Mouse (Mus musculus) left cerebral cortex, adult 8-10 months (tissue): Measurements from ENCODE around the gene Psme4. TPM values are rescaled to one million over a fixed set of nuclear protein-coding genes. Genes with fewer than 3 reads are reported as not detected.

Experiments
- total RNA-seq, 4 experiments: library from RNA; stranded (reverse); gene quantifications; 2 replicates each; pipeline ENCODE4 v1.2.4; 2022

Psme4 gene
- total RNA-seq, 4 experiments from 2014 or later: 43.8 to 53.8 (median 47.3) TPM

Other genes starting within 250 kb of the Psme4 start
- 10 to 100 TPM; 17.7 to 25.4 (median 22.8) TPM for gene Acyp2, start 122.1 kb upstream of the Psme4 start, total RNA-seq
- 10 to 100 TPM; 10.4 to 13.3 (median 12.4) TPM for gene Gpr75, start 113.6 kb downstream of the Psme4 start, total RNA-seq
- 10 to 100 TPM; 19.0 to 21.9 (median 19.8) TPM for gene Asb3, start 113.7 kb downstream of the Psme4 start, total RNA-seq
- gene Erlec1, start 182.6 kb downstream of the Psme4 start, total RNA-seq: 10 to 100 TPM; 65.0 to 78.3 (median 68.4) TPM
- 10 to 100 TPM; 12.4 to 14.1 (median 13.3) TPM for gene Chac2, start 214.6 kb downstream of the Psme4 start, total RNA-seq